In the genomic region with DNA sequence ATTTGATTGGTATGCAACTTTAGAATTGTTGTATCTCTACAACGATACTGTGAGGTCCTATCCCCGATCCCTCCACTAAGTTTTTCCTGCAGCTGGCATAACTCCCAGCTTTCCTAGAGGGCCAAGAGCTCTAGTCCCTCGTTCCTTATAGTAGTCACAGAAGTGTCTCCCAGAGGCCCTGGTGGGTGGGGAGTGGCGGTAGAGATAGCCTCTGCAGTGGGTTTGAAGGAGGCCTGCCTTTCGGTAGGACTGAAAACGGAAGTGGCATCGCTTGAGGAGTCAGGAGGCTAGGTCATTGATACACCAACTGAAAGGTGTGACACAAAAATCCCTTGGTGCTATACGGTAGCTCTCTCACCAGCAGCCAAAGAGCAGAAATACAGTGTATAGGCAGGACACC, we compare ENCODE assay signal across 9 mouse cellular contexts. TPM values are rescaled to one million over a fixed set of nuclear protein-coding genes. Genes with fewer than 3 reads are reported as not detected.
DNase-seq lines count a peak whose midpoint lies in the region; ATAC-seq and TF ChIP-seq lines count a peak whose summit lies in the region.
"Had no signal": no experiment of that assay in that cellular context is flagged by ENCODE, and none has a peak within 500 bp of the region (broad histone marks: within the 10 kb centered on the region; RNA-seq: fewer than 3 reads in every experiment).

No protein-coding gene starts in this region.

- no peak for TF ChIP-seq CTCF in C2C12 (IDR thresholded peaks at IDR 0.05; ENCODE audit: control insufficient read depth, insufficient read depth, insufficient read length)
- no peak for TF ChIP-seq CTCF in stomach, postnatal 0 days (IDR thresholded peaks at IDR 0.05; ENCODE audit: low read depth)

- 0 out of 2 replicates have a peak, but pooled peaks have one; percentile 4 for ATAC-seq in granulocyte monocyte progenitor cell, adult 5-6 weeks (replicated peaks; ENCODE audit: poor library complexity, severe bottlenecking)
- no peak for ATAC-seq in stomach, postnatal 0 days (ENCODE audit: low FRiP score, low TSS enrichment)

- no peaks in the 10 kb centered on the region for H3K4me1 ChIP-seq in stomach, postnatal 0 days (replicated peaks; ENCODE audit: control insufficient read depth, insufficient read depth)

- DNase-seq in cerebellum, postnatal 10 days, result peak; percentile 48 to 50
- no peak for DNase-seq in cerebellum, postnatal 25 days
- DNase-seq in stomach, postnatal 0 days (ENCODE audit: low spot score), result no peak
- no peak for DNase-seq in ovary, postnatal 36 days (ENCODE audit: low spot score)
- DNase-seq in embryo, embryonic 11 days, result no peak

- H3K4me3 ChIP-seq in C2C12 (ENCODE audit: insufficient read depth, poor library complexity, severe bottlenecking) (no peak overlapping the region), macrophage (ENCODE audit: inconsistent target) (peak overlapping the region; percentile 70)
- H3K4me3 ChIP-seq in stomach, postnatal 0 days (ENCODE audit: low read depth, low read length), result peak overlapping the region; percentile 79; the same call in 1 of the 2 replicates

- H3K9me3 ChIP-seq in stomach, postnatal 0 days (ENCODE audit: control insufficient read depth, low read length), result no peaks in the 10 kb centered on the region

- peak overlapping the region; percentile 31; the same call in 1 of the 2 replicates for H3K9ac ChIP-seq in stomach, postnatal 0 days (ENCODE audit: low read length)

- no peak for TF ChIP-seq EP300 in stomach, postnatal 0 days (optimal IDR thresholded peaks at IDR 0.05)

- H3K36me3 ChIP-seq in C2C12 (ENCODE audit: control insufficient read depth, insufficient read depth) (no peaks in the 10 kb centered on the region), macrophage (ENCODE audit: inconsistent target) (no peaks in the 10 kb centered on the region)
- no peaks in the 10 kb centered on the region for H3K36me3 ChIP-seq in stomach, postnatal 0 days (ENCODE audit: control insufficient read depth, insufficient read depth, low read length)

- H3ac ChIP-seq in C2C12 (ENCODE audit: control insufficient read depth, insufficient read length, low read depth), result peak overlapping the region; percentile 36

- peak overlapping the region; percentile 62 for H3K4me2 ChIP-seq in stomach, postnatal 0 days (replicated peaks; ENCODE audit: low read depth)

- peak overlapping the region; percentile 28 for H3K27ac ChIP-seq in macrophage
- no peak overlapping the region for H3K27ac ChIP-seq in stomach, postnatal 0 days (replicated peaks)

- WGBS in macrophage (ENCODE audit: missing documents), result 26% methylated on average over 8 of the region's 8 CpGs
- 37% methylated on average over 8 of the region's 8 CpGs for WGBS in stomach, postnatal 0 days

- no peaks in the 10 kb centered on the region for H3K27me3 ChIP-seq in C2C12 (ENCODE audit: control insufficient read depth, insufficient read depth, insufficient read length)
- peaks cover 2% of the 10 kb centered on the region; the same call in 1 of the 2 replicates for H3K27me3 ChIP-seq in stomach, postnatal 0 days (ENCODE audit: control insufficient read depth, insufficient read depth, low read length)

- H3K79me3 ChIP-seq in C2C12 (ENCODE audit: low read depth), result peaks cover 32% of the 10 kb centered on the region

- peaks cover 42% of the 10 kb centered on the region for H3K79me2 ChIP-seq in C2C12 (ENCODE audit: control insufficient read depth, insufficient read depth)
- peaks cover 30% of the 10 kb centered on the region for H3K79me2 ChIP-seq in macrophage (ENCODE audit: inconsistent target)

TF ChIP-seq in C2C12, 6 proteins besides CTCF, POLR2A, EP300 and RAD21:
- TF ChIP-seq CEBPB (IDR thresholded peaks at IDR 0.05; ENCODE audit: low read depth) (no peak), USF1 (IDR thresholded peaks at IDR 0.05; ENCODE audit: low read depth) (no peak), MYOG (IDR thresholded peaks at IDR 0.05; ENCODE audit: control insufficient read depth, extremely low read depth, insufficient read length) (no peak), FOSL1 (IDR thresholded peaks at IDR 0.05; ENCODE audit: insufficient read depth, low read length, poor library complexity, severe bottlenecking) (no peak), MAX (IDR thresholded peaks at IDR 0.05) (no peak), MYOD1 (IDR thresholded peaks at IDR 0.05; ENCODE audit: control insufficient read depth, insufficient read length, low read depth) (no peak)

RNA-seq across cellular contexts. Expression of gene Rasa3, which starts 0.8 kb away (rescaled TPM):
- polyA plus RNA-seq in C2C12 (2012; fragmentation: generic; extraction: Trizol) (67.0 TPM), macrophage (2018) (72.6 to 95.1 TPM (median 88.3 TPM) in 3 replicates)
- total RNA-seq in granulocyte monocyte progenitor cell, adult 5-6 weeks (2014; fragmentation: Nextera tagmentation), result 52.5 and 55.5 TPM in 2 replicates
- 53.3 and 54.4 TPM in 2 replicates for total RNA-seq in granulocyte monocyte progenitor cell, adult 5-6 weeks (2017)
- total RNA-seq in macrophage (2018; cell fraction: chromatin; rRNA removed), result 100 to 1,000 TPM in 19 of 26 experiments, 10 to 100 TPM in 7; 24.5 to 267 (median 142) TPM
- total RNA-seq in macrophage (2018; cell fraction: cytosol; rRNA removed), result 100 to 1,000 TPM in 7 of 26 experiments, 10 to 100 TPM in 19; 56.4 to 109 (median 82.5) TPM
- 100 to 1,000 TPM in 12 of 26 experiments, 10 to 100 TPM in 14; 30.1 to 198 (median 99.8) TPM for total RNA-seq in macrophage (2018; cell fraction: nucleus; rRNA removed)
- 12.0 and 12.4 TPM in 2 replicates for polyA plus RNA-seq in stomach, postnatal 0 days (2015; fragmentation: Nextera tagmentation; extraction: Ambion mirVana)

RNA-seq across cellular contexts. Expression of gene Cfap97d2, which starts 27.5 kb away (rescaled TPM):
- polyA plus RNA-seq in C2C12 (2012; fragmentation: generic; extraction: Trizol), result not detected
- not detected in 2 replicates for total RNA-seq in granulocyte monocyte progenitor cell, adult 5-6 weeks (2014; fragmentation: Nextera tagmentation)
- not detected in 2 replicates for total RNA-seq in granulocyte monocyte progenitor cell, adult 5-6 weeks (2017)
- total RNA-seq in macrophage (2018; cell fraction: chromatin; rRNA removed), result not detected
- not detected for total RNA-seq in macrophage (2018; cell fraction: cytosol; rRNA removed)
- total RNA-seq in macrophage (2018; cell fraction: nucleus; rRNA removed), result not detected
- polyA plus RNA-seq in macrophage (2018), result not detected in 3 replicates
- 0.13 and 0.17 TPM in 2 replicates for polyA plus RNA-seq in stomach, postnatal 0 days (2015; fragmentation: Nextera tagmentation; extraction: Ambion mirVana)
- total RNA-seq: ES-E14 had no signal

Comparison
In these comparisons a context has a peak if more than half of its experiments do, and no peak if none do; other contexts are left out.
1. DNase-seq: peak in cerebellum, postnatal 10 days (2 of 2); none in cerebellum, postnatal 25 days (0 of 2), stomach, postnatal 0 days (single experiment), ovary, postnatal 36 days (single experiment) and embryo, embryonic 11 days (single experiment).